Mouse (Mus musculus): Measurements from ENCODE around the gene Tpcn2. TPM values are rescaled to one million over a fixed set of nuclear protein-coding genes. Genes with fewer than 3 reads are reported as not detected.

Tpcn2 gene
- polyA plus RNA-seq, 2 experiments from 2014 or later, result 6.1 to 13.6 TPM

GRCm38 (mm10) chr7:145298666-145299490, 15.1 kb upstream of the Tpcn2 start:
- ATAC-seq, result no peak

- no peak for ATAC-seq
Measured at GRCm38 (mm10) chr7:145293859-145294258, 10.0 kb upstream of the Tpcn2 start.

DNA sequence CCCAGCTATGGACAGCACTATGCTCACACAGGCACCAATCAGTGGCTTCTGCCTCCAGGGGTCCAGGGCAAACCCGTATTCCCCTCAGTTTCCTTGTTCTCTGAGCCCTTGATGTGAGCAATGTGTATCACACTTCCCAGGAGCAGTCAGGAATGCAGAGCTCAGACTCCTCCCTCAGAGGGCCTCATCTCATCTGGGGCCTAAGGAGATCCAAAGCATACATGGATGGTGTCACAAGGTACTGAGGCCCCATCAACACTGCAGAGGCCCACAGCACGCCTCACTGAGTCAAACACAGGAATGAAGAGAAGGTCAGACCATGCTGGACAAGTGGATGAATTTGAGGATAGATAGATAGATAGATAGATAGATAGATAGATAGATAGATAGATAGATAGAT, 8.9 kb upstream of the Tpcn2 start:
- ATAC-seq, result no peak

DNA sequence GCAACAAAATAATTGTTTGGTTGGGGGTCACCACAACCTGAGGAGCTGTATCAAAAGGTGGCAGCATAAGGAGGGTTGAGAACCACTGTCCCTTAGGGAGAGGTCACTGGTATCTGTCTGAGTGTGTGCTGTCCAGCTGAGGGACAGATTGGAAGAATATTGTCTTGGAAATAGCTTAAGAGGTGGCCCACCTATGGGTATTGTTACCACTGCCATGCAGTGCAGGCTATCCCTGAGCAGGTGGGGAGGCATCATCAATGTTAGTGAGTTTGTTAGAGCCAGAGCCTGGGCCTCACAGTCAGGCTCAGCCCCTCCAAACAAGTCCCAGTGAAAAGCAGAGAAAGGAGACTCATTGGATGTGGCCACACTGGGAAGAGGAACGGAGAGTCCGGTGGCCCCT, 8.0 kb upstream of the Tpcn2 start:
- ATAC-seq, result no peak

- ATAC-seq, result no peak
Measured at GRCm38 (mm10) chr7:145289302-145289701, 5.5 kb upstream of the Tpcn2 start.

- no peak for ATAC-seq
Measured at GRCm38 (mm10) chr7:145287410-145287809, 3.6 kb upstream of the Tpcn2 start.

GRCm38 (mm10) chr7:145285476-145285875, 1.7 kb upstream of the Tpcn2 start:
- no peak for ATAC-seq

- no peak for ATAC-seq
Measured at GRCm38 (mm10) chr7:145284293-145284692, 482 bp upstream of the Tpcn2 start.

DNA sequence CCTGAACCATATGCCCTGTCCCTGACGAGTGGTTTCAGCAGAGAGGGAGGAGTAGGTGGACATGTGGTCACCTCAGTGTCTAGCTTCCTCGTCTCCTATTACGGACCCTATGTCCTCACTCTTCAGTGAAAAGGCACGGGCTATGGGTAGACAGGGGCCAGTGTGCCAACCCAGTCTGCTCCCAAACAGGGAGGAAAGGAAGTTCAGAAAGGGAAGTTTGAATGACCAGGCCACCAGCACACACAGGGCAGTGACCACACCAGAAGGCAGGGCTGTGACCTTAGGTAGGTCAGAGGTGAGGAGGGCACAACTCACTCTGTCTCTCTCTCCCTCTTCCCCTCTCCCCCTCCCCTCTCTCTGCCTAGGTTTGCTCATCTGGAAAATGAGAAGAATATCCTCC, 770 bp downstream of the Tpcn2 start:
- ATAC-seq, result peak; percentile 15

GRCm38 (mm10) chr7:145281396-145281795, 2.4 kb downstream of the Tpcn2 start:
- ATAC-seq, result no peak

DNA sequence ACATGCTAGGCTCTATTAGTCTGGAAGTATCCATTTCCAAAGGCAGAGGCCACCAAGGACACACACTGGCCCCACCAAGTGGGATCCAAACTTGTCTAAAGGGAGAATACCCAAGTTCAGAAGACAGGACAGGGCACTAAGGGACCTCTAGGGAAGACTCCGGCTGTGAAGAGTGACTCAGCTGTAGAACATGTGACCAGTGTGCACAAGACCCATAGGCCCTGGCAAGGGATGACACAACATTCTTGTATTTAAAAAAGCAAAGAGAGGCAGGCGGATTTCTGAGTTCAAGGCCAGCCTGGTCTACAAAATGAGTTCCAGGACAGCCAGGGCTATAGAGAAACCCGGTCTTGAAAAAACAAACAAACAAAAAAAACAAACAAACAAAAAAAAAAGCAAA, 8.3 kb downstream of the Tpcn2 start:
- ATAC-seq, result no peak

- ATAC-seq, result no peak
Measured at GRCm38 (mm10) chr7:145270955-145271354, 12.9 kb downstream of the Tpcn2 start.

DNA sequence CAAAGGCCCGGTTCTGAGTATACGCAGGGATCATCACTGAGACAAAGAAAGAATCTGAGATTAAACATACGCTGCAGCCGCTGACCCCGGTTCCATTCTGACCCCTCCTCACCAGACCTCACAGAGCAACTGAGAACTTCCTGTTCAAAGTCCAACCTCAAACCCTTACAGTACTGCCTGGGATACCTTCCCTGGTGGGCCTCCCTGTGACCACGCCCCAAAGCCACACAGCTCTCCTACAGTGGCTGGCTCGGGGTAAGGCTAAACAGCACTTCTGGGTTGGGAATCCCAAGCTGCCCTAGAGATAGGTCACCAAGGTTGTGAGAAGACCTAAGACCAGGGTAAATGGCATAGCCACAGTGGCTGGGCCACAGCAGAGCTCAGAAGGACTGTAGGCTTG, 14.9 kb downstream of the Tpcn2 start:
- ATAC-seq, result no peak

- ATAC-seq, result no peak
Measured at GRCm38 (mm10) chr7:145266011-145266410, 17.8 kb downstream of the Tpcn2 start.

DNA sequence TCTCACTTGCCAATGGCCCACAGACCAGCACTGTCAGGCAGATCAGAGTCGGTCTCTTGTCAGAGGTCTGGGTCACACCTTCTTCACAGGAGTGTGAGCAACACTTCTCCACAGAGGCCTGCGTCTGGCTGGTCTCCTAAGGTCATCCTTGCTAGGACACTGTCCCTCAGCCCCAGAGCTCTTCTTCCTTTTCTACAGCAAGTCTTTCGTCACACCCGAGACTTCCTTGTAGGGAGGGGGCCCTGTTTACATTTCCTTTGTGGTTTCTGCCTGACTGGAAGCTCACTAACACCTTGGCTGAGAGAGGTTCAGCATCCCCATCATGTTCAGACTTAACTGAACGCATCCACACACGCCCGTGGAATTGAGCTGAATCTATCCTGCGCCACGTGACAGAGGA, 19.6 kb downstream of the Tpcn2 start:
- ATAC-seq, result no peak

DNA sequence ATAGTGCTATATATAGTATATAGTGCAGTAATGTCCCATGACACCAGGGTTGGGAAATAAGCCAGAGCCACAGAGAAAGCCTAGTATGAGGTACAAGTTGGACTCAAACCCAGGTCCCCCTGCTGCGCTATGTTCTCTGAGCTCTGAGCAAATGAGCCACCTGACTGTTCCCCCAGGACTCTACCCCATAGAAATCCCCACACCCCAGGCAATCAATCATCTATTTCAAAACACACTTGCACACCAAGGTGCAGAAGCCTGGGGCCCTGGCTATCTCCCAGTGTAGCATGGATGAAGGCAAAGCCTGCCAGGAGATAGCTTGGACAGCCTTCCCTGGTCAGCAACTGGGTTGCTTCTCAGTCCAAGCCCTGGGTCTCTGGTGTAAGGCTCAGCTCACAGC, 27.7 kb downstream of the Tpcn2 start:
- ATAC-seq, result no peak

GRCm38 (mm10) chr7:145253986-145254630, 29.7 kb downstream of the Tpcn2 start:
- ATAC-seq, result no peak

GRCm38 (mm10) chr7:145252715-145253476, 30.9 kb downstream of the Tpcn2 start:
- ATAC-seq, result peak; percentile 45

DNA sequence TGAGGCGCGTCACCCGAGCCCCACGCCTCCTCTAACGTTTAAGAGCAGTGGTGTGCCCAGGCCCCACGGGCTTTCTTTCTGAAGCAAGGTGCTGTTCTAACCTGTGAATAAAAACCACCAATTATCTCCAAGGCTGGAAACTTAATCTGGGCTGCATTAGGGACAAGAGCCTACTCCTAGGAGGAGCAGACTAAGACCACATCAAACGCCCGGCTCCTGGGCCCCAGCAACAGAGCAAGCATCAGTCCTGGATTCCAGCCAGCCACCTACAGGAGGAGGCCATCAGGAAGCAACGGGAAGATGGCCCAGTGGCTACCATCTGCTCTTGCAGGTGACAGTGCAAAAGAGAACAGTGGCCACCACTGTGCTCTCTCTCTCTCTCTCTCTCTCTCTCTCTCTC, 33.6 kb downstream of the Tpcn2 start:
- ATAC-seq, result no peak

DNA sequence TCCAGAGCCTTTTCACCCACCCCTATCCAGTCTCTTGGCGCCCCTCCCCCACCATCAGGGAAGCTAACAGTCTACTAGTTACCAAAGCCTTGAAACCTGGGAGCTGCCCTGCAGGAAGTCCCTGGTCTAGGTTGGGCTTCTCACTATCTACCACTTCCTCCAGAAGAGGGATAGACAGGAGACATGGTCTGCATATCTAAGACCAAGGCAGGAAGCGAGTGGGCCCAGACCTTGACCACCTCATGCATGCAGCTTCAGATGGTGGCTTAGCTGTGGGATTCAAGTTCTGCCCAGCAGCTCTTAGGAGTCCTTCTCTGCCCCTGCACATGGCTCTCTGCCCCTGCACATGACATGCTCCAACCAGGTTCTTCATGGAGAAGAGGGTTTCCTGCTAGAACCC, 34.9 kb downstream of the Tpcn2 start:
- ATAC-seq, result no peak

DNA sequence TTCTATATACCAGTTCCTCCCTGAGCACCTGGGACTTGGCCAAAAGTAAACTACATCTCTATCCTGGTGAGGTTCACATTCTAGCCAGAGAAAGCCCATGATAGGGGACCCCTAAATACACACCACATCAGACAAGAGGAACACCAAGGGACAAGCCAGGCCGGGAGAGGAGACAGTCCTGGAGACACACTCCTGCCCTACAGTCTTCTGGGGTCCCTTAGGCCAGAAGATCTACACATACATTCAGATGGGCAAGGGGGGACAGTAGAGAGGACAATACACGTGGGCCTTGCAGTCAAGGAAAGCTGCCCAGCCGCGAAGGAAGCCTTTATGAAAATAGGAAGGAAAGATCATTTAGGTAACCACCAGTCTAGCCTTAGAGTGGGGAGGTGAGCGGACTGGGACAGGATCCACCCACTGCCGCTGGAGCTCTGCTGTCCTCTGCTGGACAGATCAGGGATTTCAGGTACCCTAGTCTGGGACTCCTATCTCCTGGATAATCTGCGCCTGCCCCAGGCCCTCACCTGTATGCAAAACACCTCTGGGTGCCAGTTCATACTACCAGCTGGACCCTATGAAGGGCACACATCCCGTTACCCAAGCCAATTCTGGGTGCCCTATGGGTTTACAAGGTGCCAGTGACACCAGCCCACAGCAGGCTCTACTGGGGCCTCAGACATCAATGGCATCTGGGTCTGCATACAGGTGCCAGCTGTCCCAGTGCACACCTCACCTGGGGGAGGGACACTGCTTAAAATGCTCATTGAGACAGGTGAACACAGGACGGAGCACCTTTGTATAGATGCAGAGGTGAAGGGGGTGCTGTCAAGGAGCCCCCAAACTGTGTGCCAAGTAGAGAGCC, 40.7 kb downstream of the Tpcn2 start:
- ATAC-seq, result peak; percentile 68

DNA sequence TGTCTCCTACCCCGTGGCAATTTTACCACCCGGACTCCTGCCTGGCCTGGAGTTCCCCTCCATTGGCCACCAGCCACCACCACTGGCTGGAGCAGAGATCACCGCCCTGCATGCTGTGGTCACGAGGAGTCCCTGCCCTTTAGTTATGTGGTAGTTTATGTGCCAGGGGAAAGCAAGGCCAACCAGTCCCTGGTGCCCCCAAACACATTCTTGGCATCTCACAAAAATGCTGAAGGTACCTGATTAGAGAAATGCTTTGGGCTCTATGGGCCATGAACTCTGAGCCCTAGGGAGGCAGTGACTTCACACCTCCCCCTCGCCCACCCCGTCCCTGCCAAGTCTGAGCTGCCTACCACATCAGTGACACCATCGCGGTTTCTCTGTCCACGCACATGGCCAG, 41.8 kb downstream of the Tpcn2 start:
- ATAC-seq, result no peak

- ATAC-seq, result no peak
Measured at GRCm38 (mm10) chr7:145240929-145241328, 42.9 kb downstream of the Tpcn2 start.

Data from CD4-positive, CD25-positive, alpha-beta regulatory T cell, adult 4 months (primary cell).